Mouse (Mus musculus) bone marrow, adult 2 months (tissue): ENCODE data around the gene Uaca. TPM values are rescaled to one million over a fixed set of nuclear protein-coding genes. Genes with fewer than 3 reads are reported as not detected.

ENCODE experiments used
- H3K27ac ChIP-seq: fragments of 200-500 bp; 2 replicates; pipeline ENCODE4 v1.5.1; 2012; ENCODE audit warnings: low read depth, mild to moderate bottlenecking, control low read depth, inconsistent platforms, low read length; ENCODE audit not compliant: control insufficient read depth, poor library complexity, insufficient read depth
- H3K4me1 ChIP-seq: fragments of 200-500 bp; 2 replicates; pipeline ENCODE4 v1.6.1; 2011; ENCODE audit warnings: low read length; ENCODE audit not compliant: control insufficient read depth, insufficient read depth
- H3K4me3 ChIP-seq: fragments of 200-500 bp; replicated peaks from 2 replicates; pipeline ENCODE3; 2011; ENCODE audit warnings: mild to moderate bottlenecking, low read depth, low read length, control low read depth; ENCODE audit not compliant: control insufficient read depth
- CTCF ChIP-seq: fragments of 200-500 bp; IDR thresholded peaks from 2 replicates; pipeline ENCODE4 v1.5.1; 2011; ENCODE audit warnings: low read length, control low read depth; ENCODE audit not compliant: control insufficient read depth, insufficient read depth
- POLR2A ChIP-seq: fragments of 200-500 bp; IDR thresholded peaks from 2 replicates; pipeline ENCODE4 v1.6.1; 2011; ENCODE audit warnings: low read depth, mild to moderate bottlenecking, control low read depth, low read length, borderline replicate concordance; ENCODE audit not compliant: control insufficient read depth
- WGBS: fragments of 180-500 bp; shearing (Covaris S2); methylation state at CpG from one replicate; pipeline ENCODE4 v1.1.7; 2018; 5-methylcytosine and 5-hydroxymethylcytosine counted together
- polyA plus RNA-seq: library from polyadenylated mRNA; stranded (reverse); fragments of >200 nt; gene quantifications from 2 replicates; pipeline ENCODE4 v1.2.4, GENCODE M21; 2011; ENCODE audit warnings: low replicate concordance; ENCODE audit not compliant: missing spikeins, insufficient read depth, insufficient read length

The Uaca gene
- polyA plus RNA-seq, 1 experiment, result 3.8 TPM

GRCm38 (mm10) chr9:60857833-60858232 is 63.5 kb downstream of the Uaca start:
- 27% methylated on average over 5 of the region's 5 CpGs for WGBS
- no peak for TF ChIP-seq POLR2A
- TF ChIP-seq CTCF, result peak; percentile 35
- H3K4me3 ChIP-seq, result no peak overlapping the region
- H3K27ac ChIP-seq, result no peak overlapping the region
- H3K4me1 ChIP-seq, result no peaks in the 10 kb centered on the region

- Histone ChIP-seq H3K4me3 (no peak overlapping the region), H3K27ac (no peak overlapping the region), H3K4me1 (no peaks in the 10 kb centered on the region)
- 26% methylated on average over 11 of the region's 11 CpGs for WGBS
- no peak for TF ChIP-seq POLR2A
- no peak for TF ChIP-seq CTCF
These were observed 64.1 kb downstream of the Uaca start for GRCm38 (mm10) chr9:60858306-60858960.

GRCm38 (mm10) chr9:60859031-60859430 is 64.7 kb downstream of the Uaca start:
- Histone ChIP-seq H3K27ac (no peak overlapping the region), H3K4me3 (no peak overlapping the region), H3K4me1 (no peaks in the 10 kb centered on the region)
- TF ChIP-seq CTCF (no peak), POLR2A (no peak)
- WGBS, result 6% methylated on average over 9 of the region's 9 CpGs

GRCm38 (mm10) chr9:60861030-60861429 is 66.7 kb downstream of the Uaca start:
- 86% methylated on average over 5 of the region's 5 CpGs for WGBS
- no peak overlapping the region for H3K27ac ChIP-seq
- H3K4me1 ChIP-seq, result no peaks in the 10 kb centered on the region
- TF ChIP-seq CTCF (no peak), POLR2A (no peak)
- no peak overlapping the region for H3K4me3 ChIP-seq

GRCm38 (mm10) chr9:60864664-60865063 is 70.3 kb downstream of the Uaca start:
- no peaks in the 10 kb centered on the region for H3K4me1 ChIP-seq
- H3K27ac ChIP-seq, result no peak overlapping the region
- TF ChIP-seq CTCF (no peak), POLR2A (no peak)
- 73% methylated on average over 9 of the region's 9 CpGs for WGBS
- no peak overlapping the region for H3K4me3 ChIP-seq

GRCm38 (mm10) chr9:60865866-60866265 is 71.5 kb downstream of the Uaca start:
- Histone ChIP-seq H3K4me1 (no peaks in the 10 kb centered on the region), H3K4me3 (no peak overlapping the region), H3K27ac (no peak overlapping the region)
- 83% methylated on average over 4 of the region's 4 CpGs for WGBS
- TF ChIP-seq CTCF, result no peak
- no peak for TF ChIP-seq POLR2A

GRCm38 (mm10) chr9:60870451-60870850 is 76.1 kb downstream of the Uaca start:
- no peak overlapping the region for H3K4me3 ChIP-seq
- TF ChIP-seq CTCF, result no peak
- no peak for TF ChIP-seq POLR2A
- no peak overlapping the region for H3K27ac ChIP-seq
- no peaks in the 10 kb centered on the region; the same call in 1 of the 2 replicates for H3K4me1 ChIP-seq
- 90% methylated on average over 18 of the region's 18 CpGs for WGBS

- TF ChIP-seq POLR2A, result no peak
- no peak for TF ChIP-seq CTCF
- Histone ChIP-seq H3K4me3 (no peak overlapping the region), H3K4me1 (no peaks in the 10 kb centered on the region; the same call in 1 of the 2 replicates), H3K27ac (no peak overlapping the region)
- 89% methylated on average over 28 of the region's 28 CpGs for WGBS
These were observed 76.7 kb downstream of the Uaca start for GRCm38 (mm10) chr9:60870919-60871503.

GRCm38 (mm10) chr9:60873257-60874054 is 79.1 kb downstream of the Uaca start:
- TF ChIP-seq POLR2A (no peak), CTCF (no peak)
- H3K4me1 ChIP-seq, result no peaks in the 10 kb centered on the region; the same call in 1 of the 2 replicates
- H3K27ac ChIP-seq, result no peak overlapping the region
- WGBS, result 81% methylated on average over 13 of the region's 13 CpGs
- no peak overlapping the region for H3K4me3 ChIP-seq
